Mouse (Mus musculus): ENCODE measurements around the gene Rnf130.

DNA sequence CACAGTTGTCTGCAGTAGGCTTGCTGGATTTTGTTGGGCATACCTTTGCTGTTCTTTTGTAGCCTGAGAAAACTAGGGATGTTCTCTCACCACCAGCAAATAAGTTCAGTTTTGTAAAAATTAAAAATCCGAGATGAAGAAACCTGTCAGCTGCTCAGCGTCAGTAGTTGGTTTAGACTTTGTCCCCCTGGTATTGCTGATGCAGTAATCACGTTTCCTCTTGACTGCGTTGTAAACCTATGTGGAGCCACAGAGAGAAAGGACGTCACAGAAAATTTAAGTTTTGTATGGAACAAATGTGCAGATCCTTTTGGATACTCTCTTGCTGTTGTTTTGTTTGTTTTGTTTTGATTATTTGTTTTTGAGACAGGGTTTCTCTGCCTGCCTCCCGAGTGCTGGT, 25.2 kb downstream of the Rnf130 start:
- TF ChIP-seq CTCF (IDR thresholded peaks at IDR 0.05): no peak
- TF ChIP-seq EP300 (IDR thresholded peaks at IDR 0.05): no peak

Data from lung, postnatal 0 days (tissue).